Mouse (Mus musculus): ENCODE data around the gene Zbtb8b.
"Not testable (repeated sequence)": the region's sequence is repeated elsewhere in the genome, so short reads cannot be mapped to it uniquely, and the experiment has no call there.

The Zbtb8b gene

GRCm38 (mm10) chr4:129440340-129441063 is at the start of gene Zbtb8b:
Gene Zbtb8b, minus strand, starts transcription at chr4:129440853.
- no peak for DNase-seq (ENCODE audit: low spot score in 2 of 2)

GRCm38 (mm10) chr4:129481090-129481489 is 40.4 kb upstream of the Zbtb8b start:
- DNase-seq (ENCODE audit: low spot score in 2 of 2) = no peak

- no peak for DNase-seq (ENCODE audit: low spot score in 2 of 2)
Measured at GRCm38 (mm10) chr4:129479863-129480262, 39.2 kb upstream of the Zbtb8b start.

- no peak for DNase-seq (ENCODE audit: low spot score in 2 of 2)
Measured at GRCm38 (mm10) chr4:129476047-129476446, 35.4 kb upstream of the Zbtb8b start.

- DNase-seq (ENCODE audit: low spot score in 2 of 2) = no peak
Measured at GRCm38 (mm10) chr4:129464286-129464815, 23.7 kb upstream of the Zbtb8b start.

GRCm38 (mm10) chr4:129463097-129464059 is 22.7 kb upstream of the Zbtb8b start:
- no peak for DNase-seq (ENCODE audit: low spot score in 2 of 2)

GRCm38 (mm10) chr4:129462118-129462517 is 21.5 kb upstream of the Zbtb8b start:
- DNase-seq (ENCODE audit: low spot score in 2 of 2) = no peak

- peak; percentile 100 for DNase-seq (ENCODE audit: low spot score in 2 of 2)
Measured at GRCm38 (mm10) chr4:129461183-129461960, 20.7 kb upstream of the Zbtb8b start, which contains the start of gene Bsdc1. Gene Bsdc1, plus strand, starts transcription at chr4:129461581.

- no peak for DNase-seq (ENCODE audit: low spot score in 2 of 2)
Measured at GRCm38 (mm10) chr4:129460827-129461182, 20.2 kb upstream of the Zbtb8b start.

GRCm38 (mm10) chr4:129459726-129460125 is 19.1 kb upstream of the Zbtb8b start:
- no peak for DNase-seq (ENCODE audit: low spot score in 2 of 2)

- not testable (repeated sequence) for DNase-seq (ENCODE audit: low spot score in 2 of 2)
Measured at GRCm38 (mm10) chr4:129457311-129457710, 16.7 kb upstream of the Zbtb8b start.

- DNase-seq (ENCODE audit: low spot score in 2 of 2) = no peak
Measured at GRCm38 (mm10) chr4:129456126-129456525, 15.5 kb upstream of the Zbtb8b start.

- DNase-seq (ENCODE audit: low spot score in 2 of 2) = peak; percentile 68 to 84
Measured at GRCm38 (mm10) chr4:129455265-129455664, 14.6 kb upstream of the Zbtb8b start.

GRCm38 (mm10) chr4:129451471-129452169 is 11.0 kb upstream of the Zbtb8b start:
- DNase-seq (ENCODE audit: low spot score in 2 of 2) = no peak

- no peak for DNase-seq (ENCODE audit: low spot score in 2 of 2)
Measured at GRCm38 (mm10) chr4:129450851-129451250, 10.2 kb upstream of the Zbtb8b start.

- no peak for DNase-seq (ENCODE audit: low spot score in 2 of 2)
Measured at GRCm38 (mm10) chr4:129448713-129449112, 8.1 kb upstream of the Zbtb8b start.

GRCm38 (mm10) chr4:129447778-129448563 is 7.3 kb upstream of the Zbtb8b start:
- no peak for DNase-seq (ENCODE audit: low spot score in 2 of 2)

GRCm38 (mm10) chr4:129447360-129447759 is 6.7 kb upstream of the Zbtb8b start:
- DNase-seq (ENCODE audit: low spot score in 2 of 2) = no peak

- no peak for DNase-seq (ENCODE audit: low spot score in 2 of 2)
Measured at GRCm38 (mm10) chr4:129441145-129441544, 492 bp upstream of the Zbtb8b start.

- DNase-seq (ENCODE audit: low spot score in 2 of 2) = no peak
Measured at GRCm38 (mm10) chr4:129418321-129418720, 22.3 kb downstream of the Zbtb8b start.
